Mouse (Mus musculus): ENCODE results near the gene Rassf5. TPM values are rescaled to one million over a fixed set of nuclear protein-coding genes. Genes with fewer than 3 reads are reported as not detected.
"Not testable (repeated sequence)": the region's sequence is repeated elsewhere in the genome, so short reads cannot be mapped to it uniquely, and the experiment has no call there.

Gene Rassf5
- total RNA-seq, 1 experiment from 2014 or later = 231 TPM

DNA sequence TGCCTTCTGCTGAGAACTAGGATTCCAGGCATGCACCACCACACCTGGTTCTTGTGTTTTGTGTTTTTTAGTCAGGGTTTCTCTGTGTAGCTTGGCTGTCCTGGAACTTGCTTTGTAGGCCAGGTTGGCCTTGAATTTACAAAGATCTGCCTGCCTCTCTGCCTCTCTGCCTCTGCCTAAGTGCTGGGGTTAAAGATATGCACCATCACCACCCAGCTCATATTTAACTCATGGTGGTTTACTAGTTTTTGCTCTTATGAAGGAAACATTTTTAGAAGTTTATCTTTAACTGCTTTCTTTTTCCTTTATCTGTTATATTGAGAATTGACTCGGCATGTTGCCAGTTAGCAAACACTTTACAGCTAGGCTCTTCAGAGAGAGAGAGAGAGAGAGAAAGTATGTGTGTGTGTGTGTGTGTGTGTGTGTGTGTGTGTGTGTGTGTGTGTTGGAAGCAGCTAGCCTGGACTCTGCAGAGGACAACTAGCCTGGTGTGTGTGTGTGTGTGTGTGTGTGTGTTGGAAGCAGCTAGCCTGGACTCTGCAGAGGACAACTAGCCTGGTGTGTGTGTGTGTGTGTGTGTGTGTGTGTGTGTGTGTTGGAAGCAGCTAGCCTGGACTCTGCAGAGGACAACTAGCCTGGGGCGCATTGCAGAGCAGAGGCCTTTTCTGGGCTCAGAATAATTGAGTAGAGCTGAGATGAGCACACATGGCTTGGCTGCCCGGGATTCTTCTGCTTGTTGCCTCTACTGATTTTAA is 85.3 kb downstream of the Rassf5 start:
- not testable (repeated sequence) for ATAC-seq (replicated peaks; ENCODE audit: insufficient number of reproducible peaks, low FRiP score, low TSS enrichment, poor library complexity, severe bottlenecking)

DNA sequence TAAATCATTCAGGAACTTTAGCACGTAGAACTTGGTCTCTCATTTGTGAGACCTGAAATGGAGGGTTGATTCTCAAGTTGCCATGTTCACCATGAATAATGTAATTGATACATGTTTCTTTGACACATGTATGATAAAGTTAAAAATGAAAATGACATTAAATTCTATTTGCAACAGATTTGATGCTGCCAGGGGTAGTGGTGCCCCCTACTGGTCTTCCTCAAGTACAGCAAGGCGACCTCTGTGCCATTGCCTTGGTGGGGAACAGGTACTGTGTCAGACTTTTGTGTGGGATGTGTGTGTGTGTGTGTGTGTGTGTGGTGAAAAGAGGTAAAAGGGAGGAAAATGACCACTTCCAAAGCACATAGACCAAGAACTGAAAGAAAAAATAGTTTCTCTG is 89.6 kb downstream of the Rassf5 start:
- ATAC-seq (replicated peaks; ENCODE audit: insufficient number of reproducible peaks, low FRiP score, low TSS enrichment, poor library complexity, severe bottlenecking) = peak; percentile 78

DNA sequence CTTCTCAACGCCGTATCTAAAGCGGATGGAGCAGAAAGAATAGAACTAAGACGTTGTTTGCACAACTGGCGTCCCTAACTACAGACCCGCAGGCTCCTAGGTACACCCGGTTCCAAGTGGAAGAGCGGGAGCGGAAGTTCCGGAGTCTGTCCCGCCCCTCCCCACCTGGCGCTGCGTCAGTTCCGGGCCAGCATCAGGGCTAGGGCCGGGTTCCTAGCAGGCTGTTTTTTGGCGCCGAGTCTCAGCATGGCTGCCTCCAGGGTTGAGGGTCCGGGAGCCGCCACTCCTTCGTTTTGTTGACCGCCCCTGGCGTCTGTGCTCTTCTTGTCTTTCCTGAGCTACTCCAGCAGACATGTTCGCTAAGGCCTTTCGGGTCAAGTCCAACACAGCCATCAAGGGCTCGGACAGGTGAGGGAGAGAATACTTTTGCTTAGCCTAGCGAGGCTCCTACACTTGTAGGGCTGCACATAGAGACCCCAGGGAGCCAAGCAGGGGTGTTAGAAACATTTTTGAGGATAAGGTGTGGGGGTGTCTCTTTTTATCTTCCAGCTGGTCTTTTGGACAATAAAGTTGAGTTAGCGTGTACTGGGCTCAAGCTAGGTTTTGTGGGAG is 91.9 kb downstream of the Rassf5 start, which contains the start of gene Eif2d:
Gene Eif2d, plus strand, starts transcription at position 164 of the 612 bp plus-strand sequence.
- peak; percentile 83 for ATAC-seq (replicated peaks; ENCODE audit: insufficient number of reproducible peaks, low FRiP score, low TSS enrichment, poor library complexity, severe bottlenecking)

DNA sequence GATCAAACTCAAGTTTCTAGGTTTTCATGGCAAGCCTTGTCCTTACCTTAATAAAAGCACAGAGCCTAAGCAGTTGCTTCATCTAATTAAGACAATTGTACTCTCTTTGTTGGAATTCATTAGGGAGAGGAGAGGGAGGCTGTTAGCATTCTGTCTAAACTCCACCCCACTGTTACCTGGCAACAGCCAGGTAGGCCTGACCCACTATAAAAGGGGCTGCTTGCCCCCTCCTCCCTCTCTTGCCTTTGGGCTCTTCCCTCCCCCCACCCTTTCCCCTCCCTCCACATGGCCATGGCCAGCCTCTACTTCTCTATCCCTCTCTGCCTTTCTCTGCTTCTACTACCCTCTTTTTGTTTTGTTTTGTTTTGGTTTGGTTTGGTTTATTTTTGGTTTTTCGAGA is 95.6 kb downstream of the Rassf5 start:
- no peak for ATAC-seq (replicated peaks; ENCODE audit: insufficient number of reproducible peaks, low FRiP score, low TSS enrichment, poor library complexity, severe bottlenecking)

DNA sequence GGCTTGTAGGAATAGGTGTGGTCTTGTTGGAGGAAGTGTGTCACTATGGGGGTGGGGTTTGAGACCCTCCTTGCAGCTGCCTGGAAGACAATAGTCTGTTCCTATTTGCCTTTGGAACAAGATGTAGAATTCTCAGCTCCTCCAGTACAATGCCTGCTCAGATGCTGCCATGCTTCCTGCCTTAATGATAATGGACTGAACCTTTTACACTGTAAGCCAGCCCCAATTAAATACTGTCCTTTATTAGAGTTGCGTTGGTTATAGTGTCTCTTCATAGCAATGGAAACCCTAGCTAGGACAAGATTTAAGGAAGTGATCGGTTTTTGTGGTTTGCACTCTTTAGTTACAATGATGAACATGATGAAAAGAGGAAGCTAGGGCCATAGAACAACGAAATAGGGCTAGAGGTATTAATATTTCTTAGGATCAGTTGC is 98.9 kb downstream of the Rassf5 start:
- peak; percentile 89 for ATAC-seq (replicated peaks; ENCODE audit: insufficient number of reproducible peaks, low FRiP score, low TSS enrichment, poor library complexity, severe bottlenecking)

DNA sequence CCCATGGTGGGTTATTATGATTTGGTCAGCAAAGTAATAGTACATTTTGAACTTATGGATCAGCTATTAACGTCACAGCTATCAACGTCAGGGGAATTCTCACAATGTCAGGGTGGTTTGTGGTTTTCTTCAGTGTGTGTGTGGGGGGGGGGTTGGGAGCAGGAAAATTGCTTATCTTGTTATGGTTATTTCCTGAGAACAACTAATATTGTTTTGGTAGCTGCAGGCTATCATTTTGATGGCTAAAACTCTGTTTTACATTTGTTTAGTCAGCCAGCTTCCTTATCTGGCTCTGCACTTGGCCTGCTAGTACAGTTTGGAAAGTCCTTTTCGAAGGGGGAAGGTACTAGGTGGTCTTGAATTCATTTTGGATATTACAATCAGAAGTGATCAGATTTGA is 99.8 kb downstream of the Rassf5 start:
- not testable (repeated sequence) for ATAC-seq (replicated peaks; ENCODE audit: insufficient number of reproducible peaks, low FRiP score, low TSS enrichment, poor library complexity, severe bottlenecking)

DNA sequence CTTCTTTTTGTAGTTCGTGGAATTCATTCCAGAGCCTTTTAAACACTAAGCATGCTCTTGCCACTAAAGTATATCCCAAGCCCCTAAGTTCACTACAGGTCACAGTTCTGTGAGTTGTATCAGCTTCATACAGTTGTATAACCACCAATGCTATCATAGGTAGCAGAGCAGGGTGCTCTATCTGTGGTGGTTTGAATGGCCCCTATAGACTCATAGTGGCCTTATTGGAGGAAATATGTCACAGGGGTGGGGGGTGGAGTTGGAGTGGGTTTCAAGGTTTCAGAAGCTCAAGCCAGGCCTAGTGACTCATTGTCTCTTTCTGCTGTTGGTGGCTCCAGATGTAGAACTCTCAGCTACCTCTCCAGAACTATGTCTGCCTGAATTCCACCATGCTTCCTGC is 102.6 kb downstream of the Rassf5 start:
- ATAC-seq (replicated peaks; ENCODE audit: insufficient number of reproducible peaks, low FRiP score, low TSS enrichment, poor library complexity, severe bottlenecking) = no peak

DNA sequence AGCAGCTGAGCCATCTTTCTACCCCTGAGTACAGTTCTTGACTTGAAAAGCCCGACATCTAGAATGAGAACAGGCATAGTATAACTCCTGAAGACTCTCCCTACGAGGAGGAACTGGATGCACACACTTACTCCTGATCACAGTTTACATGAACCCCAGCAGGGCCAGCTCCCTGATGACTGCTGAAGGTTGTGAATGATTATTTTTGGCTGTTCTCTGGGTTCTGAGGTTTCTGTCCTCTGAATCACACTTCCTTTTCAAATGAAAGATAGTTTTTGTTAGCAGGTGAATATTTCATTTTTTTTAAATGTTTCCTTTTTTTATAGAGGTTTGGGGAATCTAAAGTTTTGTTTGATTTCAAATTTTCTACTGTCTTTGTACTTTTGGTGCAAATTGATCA is 103.6 kb downstream of the Rassf5 start:
- no peak for ATAC-seq (replicated peaks; ENCODE audit: insufficient number of reproducible peaks, low FRiP score, low TSS enrichment, poor library complexity, severe bottlenecking)

DNA sequence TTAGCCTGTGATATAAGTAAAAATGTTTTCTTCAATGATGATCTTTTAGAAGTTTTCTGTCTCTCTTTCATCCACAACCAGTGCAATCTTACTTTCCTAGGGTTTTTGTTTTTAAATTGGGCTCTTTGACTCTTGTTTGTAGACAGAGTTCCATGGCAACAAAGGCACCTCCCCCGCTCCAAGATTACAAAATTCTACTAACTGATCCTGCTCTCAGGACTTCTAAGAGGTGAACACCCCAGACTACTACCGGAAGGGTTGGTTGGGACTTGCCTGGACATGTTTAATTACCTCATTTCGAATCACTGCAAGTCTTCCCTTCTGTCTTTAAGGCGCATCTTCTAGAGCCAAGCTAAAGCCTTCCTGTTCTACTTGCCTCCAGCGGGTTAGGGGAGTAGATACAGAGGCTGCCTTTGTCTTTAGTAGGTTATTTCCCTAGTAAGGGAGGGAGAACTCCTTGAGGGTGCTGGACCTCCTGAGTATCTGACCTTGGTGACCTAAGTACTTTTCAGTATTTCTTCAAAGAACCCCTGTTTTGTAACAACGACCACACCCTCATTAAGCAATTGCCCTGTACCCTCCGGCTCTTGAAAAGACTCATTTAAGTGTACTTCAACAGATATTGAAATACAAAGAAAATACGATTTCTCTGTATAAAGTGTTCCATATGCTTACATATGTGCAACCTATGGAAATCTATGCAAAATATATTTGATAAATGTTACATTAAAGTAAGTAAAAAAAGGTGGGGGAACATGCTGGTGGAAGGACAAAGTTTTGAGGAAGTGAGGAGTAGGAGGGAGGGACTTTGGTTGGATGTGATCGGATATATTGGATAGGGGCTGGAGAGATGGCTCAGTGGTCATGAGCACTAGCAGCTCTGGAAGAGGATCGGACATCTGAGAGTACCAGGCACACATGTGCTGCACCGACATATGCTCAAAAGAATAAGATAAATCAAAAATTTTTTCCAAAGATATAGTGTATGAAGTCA is 105.7 kb downstream of the Rassf5 start:
- peak; percentile 41; the same call in 1 of the 2 replicates for ATAC-seq (replicated peaks; ENCODE audit: insufficient number of reproducible peaks, low FRiP score, low TSS enrichment, poor library complexity, severe bottlenecking)

DNA sequence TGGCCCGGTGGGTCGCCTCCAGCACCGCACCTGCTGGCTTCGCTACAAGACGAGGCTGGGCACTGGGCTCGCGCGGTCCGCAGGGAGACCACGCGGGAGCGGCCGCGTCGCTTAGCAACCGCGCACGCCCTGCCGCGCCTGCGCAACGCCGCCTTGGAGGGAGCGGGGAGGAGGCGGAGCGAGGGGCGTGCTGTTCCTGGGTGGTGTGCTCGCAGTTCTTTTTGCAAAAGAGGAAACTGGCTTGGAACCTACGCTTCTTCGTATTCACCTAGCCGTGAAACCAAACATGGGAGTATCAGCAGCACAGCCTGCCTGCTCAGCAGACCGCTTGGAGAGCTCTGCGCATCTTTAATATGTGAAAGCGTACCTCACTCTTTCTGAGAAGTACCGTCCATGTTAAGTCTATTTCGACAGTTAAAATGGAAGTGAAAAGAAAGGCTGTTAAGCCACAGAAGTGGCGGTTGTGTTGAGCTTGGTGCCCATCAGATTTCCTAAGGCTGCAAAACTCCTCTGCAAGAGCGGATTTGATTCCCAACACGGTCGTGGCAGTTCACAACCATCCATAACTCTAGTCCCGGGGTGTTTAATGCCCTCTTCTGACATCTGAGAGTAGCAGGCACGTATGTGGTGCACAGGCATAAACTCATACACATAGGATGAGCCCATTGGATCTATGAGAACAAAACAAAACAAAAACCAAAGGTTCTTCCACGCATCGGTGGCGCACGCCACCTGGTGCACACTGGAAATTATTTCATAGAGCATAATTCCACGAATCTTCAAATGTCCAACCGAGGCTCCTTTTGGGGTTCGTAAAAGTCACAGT is 106.7 kb downstream of the Rassf5 start, which contains the start of gene Dyrk3:
Gene Dyrk3, minus strand, starts transcription at position 150 of the 826 bp plus-strand sequence.
- peak; percentile 91 for ATAC-seq (replicated peaks; ENCODE audit: insufficient number of reproducible peaks, low FRiP score, low TSS enrichment, poor library complexity, severe bottlenecking)

DNA sequence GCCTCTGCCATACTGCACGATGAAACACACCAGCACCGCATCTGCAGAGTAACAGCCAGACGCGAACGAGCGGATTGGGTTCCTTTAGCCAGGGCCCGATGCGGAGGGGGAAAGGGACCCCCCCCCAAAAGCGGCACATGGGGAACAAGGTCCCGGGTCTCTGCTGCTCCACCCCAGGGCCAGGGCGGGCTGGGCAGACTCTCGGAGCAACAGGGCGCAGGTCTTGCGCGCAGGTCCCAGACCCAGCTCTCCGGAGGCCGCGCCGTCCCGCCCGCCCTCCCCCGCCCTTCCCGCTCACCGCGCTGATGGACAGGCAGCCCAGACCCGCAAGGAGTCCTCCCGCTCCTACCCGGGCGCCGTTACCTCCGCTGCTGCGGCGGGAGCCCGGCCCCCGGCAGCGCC is 107.3 kb downstream of the Rassf5 start:
- ATAC-seq (replicated peaks; ENCODE audit: insufficient number of reproducible peaks, low FRiP score, low TSS enrichment, poor library complexity, severe bottlenecking) = no peak

DNA sequence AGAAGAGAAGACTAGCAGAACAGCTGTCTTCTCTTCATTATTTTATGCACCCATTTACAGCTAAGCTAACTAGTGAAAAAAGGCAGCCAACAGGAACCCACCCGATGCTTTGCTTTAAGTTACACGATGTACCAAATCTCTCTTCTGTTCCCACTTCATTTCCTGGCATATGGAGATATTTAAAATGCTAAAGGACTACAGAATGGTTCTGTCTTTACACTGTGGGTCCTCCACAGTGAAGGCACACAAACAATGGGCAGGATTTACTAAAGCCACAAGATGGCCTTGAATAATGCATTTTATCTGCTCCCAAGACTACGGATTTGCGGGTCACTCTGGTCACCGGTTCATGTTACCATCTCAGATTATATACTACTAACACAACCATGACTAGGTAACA is 107.9 kb downstream of the Rassf5 start:
- ATAC-seq (replicated peaks; ENCODE audit: insufficient number of reproducible peaks, low FRiP score, low TSS enrichment, poor library complexity, severe bottlenecking) = no peak

DNA sequence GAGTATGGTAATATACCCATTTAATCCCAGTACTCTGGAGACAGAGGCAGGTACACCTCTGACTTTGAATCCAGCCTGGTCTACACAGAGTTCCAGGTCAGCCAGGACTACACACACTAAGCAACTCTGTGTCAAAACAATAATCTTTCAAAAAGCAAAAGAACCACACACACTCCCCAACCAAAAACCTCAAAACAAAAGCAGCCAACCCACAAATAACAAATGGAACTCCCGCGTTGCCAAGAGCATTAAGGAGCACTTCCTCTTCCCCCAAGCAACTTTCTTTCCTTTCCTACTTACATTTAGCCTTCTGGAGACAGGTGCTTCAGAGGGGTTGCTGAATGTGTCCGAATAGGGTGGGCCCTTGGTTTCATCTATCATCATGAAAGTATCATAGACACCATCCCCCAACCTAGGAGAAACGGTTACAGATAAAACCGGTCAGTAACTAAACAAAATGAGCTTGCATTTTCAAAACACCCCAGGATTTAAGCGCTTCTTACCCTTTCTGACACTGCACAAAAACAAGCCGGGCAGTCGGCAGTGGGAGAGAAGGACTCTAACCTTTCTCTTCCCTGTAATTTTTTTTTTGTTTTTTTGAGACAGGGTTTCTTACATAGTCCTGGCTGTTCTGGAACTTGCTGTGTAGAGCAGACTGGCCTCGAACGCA is 109.0 kb downstream of the Rassf5 start:
- no peak for ATAC-seq (replicated peaks; ENCODE audit: insufficient number of reproducible peaks, low FRiP score, low TSS enrichment, poor library complexity, severe bottlenecking)

DNA sequence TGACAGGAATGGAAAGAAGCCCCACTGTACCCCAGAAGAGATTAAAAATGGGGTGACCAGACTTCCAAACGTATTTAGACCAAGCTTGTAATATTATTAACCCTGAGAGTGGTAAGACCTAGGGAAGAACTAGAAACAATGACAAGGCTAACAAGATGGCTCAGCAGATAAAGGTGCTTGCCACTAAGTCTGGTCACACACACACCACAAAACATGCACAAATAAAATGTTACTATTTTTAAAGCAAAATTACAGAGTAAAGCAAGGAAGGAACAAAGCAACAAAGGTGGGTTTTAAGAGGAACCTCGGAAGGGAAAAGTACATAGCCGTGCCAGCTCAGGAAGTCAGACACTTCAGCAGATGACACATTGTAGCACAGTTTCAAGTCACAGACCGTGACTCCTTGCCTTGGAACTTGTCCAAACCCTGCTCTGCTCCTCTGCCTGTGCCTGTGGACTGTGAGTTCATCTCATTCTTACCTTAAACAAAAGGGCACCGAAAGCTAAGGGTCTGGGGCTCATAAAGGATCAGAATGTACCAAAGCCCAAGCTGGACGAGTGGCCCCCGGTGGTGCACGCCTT is 110.0 kb downstream of the Rassf5 start:
- ATAC-seq (replicated peaks; ENCODE audit: insufficient number of reproducible peaks, low FRiP score, low TSS enrichment, poor library complexity, severe bottlenecking) = no peak

DNA sequence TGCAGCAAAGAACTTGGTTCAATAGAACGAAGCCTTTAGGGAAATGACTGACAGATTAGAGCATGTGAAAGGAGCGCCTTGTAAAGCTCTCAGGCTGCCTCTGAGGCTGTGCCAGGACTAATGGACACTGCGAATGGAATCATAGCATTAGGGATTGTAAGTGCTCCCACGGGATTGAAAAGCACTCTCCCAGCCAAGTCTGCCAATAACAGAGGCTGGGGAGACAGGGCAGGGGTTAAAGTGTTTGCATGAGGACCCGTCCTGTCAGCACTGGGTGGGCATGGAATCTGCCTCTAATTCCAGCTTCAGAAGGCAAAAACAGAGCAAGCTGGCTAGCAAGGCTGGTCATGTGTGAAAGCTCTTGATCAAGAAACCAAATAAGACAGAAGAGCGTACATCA is 110.8 kb downstream of the Rassf5 start:
- ATAC-seq (replicated peaks; ENCODE audit: insufficient number of reproducible peaks, low FRiP score, low TSS enrichment, poor library complexity, severe bottlenecking) = no peak

Data from monocyte, adult 5-6 weeks (primary cell).